Comparison of ENCODE assay signal across 20 mouse cellular contexts in the genomic region with DNA sequence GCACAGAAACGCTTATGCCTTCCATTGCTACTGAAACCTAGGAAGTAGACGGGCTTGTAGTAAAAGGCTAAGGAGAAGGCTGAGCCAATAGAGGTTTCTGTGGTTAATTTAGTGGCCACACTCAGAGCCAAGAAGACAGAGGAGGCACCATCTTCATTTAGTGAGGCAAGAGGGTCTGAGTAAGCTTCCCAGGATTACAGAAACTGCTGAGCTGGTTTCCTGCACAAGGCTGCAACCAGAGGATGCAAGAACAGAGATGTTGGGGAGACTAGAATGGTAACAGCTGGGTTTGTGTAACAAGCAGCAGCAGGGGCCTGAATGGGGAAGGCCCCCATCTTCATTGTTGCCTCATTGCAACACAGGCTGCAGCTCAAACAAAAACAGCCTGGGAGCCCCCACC. TPM values are rescaled to one million over a fixed set of nuclear protein-coding genes. Genes with fewer than 3 reads are reported as not detected.
A peak's percentile ranks its signal among the peaks of the same experiment; 100 is the strongest.
DNase-seq lines count a peak whose midpoint lies in the region; ATAC-seq and TF ChIP-seq lines count a peak whose summit lies in the region.
"Had no signal": no experiment of that assay in that cellular context is flagged by ENCODE, and none has a peak within 500 bp of the region (broad histone marks: within the 10 kb centered on the region; RNA-seq: fewer than 3 reads in every experiment).

No protein-coding gene starts in this region.

- ATAC-seq in Patski = no peak
- no peak for ATAC-seq in forebrain, embryonic 16.5 days
- ATAC-seq in hindbrain, embryonic 16.5 days = no peak
- ATAC-seq in midbrain, embryonic 14.5 days (ENCODE audit: low FRiP score, low TSS enrichment) = no peak
- ATAC-seq in kidney, embryonic 14.5 days (ENCODE audit: low FRiP score, low TSS enrichment) = no peak
- ATAC-seq: liver, embryonic 12.5 days had no signal

- POLR2A ChIA-PET in Patski (lab: Charles Lee) = interaction anchor here (1.0 kb wide), 1 partner anchor 11 kb away, joined by 3 read pairs; no protein-coding TSS in a partner anchor

- H3K4me1 ChIP-seq in forebrain, embryonic 16.5 days (replicated peaks; ENCODE audit: control insufficient read depth, insufficient read depth, low read length) = peaks cover 50% of the 10 kb centered on the region
- peaks cover 18% of the 10 kb centered on the region for H3K4me1 ChIP-seq in hindbrain, embryonic 16.5 days (ENCODE audit: control insufficient read depth, insufficient read depth, low read depth, low read length)
- peaks cover 45% of the 10 kb centered on the region for H3K4me1 ChIP-seq in midbrain, embryonic 14.5 days (ENCODE audit: control insufficient read depth, insufficient read depth, low read length)
- 0 out of 2 replicates have a peak, but pooled peaks cover 10% of the 10 kb centered on the region for H3K4me1 ChIP-seq in kidney, embryonic 14.5 days (ENCODE audit: control insufficient read depth, insufficient read depth, low read length)

- TF ChIP-seq CTCF in Patski (IDR thresholded peaks at IDR 0.05) = no peak

- peaks cover 11% of the 10 kb centered on the region for H3K27me3 ChIP-seq in Patski
- no peaks in the 10 kb centered on the region for H3K27me3 ChIP-seq in forebrain, embryonic 16.5 days (replicated peaks; ENCODE audit: control insufficient read depth, insufficient read depth, low read length)
- H3K27me3 ChIP-seq in hindbrain, embryonic 16.5 days (replicated peaks; ENCODE audit: control insufficient read depth, insufficient read depth, low read length) = no peaks in the 10 kb centered on the region
- H3K27me3 ChIP-seq in midbrain, embryonic 14.5 days (ENCODE audit: control insufficient read depth, insufficient read depth, low read length) = no peaks in the 10 kb centered on the region
- peaks cover 28% of the 10 kb centered on the region for H3K27me3 ChIP-seq in kidney, embryonic 14.5 days (ENCODE audit: control insufficient read depth, insufficient read depth, low read length)

- H3K4me3 ChIP-seq in forebrain, embryonic 16.5 days (replicated peaks; ENCODE audit: low read length) = peak overlapping the region; percentile 87
- H3K4me3 ChIP-seq in hindbrain, embryonic 16.5 days (ENCODE audit: low read length) = peak overlapping the region; percentile 74
- H3K4me3 ChIP-seq in midbrain, embryonic 14.5 days (replicated peaks; ENCODE audit: low read depth, low read length) = peak overlapping the region; percentile 78
- no peak overlapping the region for H3K4me3 ChIP-seq in kidney, embryonic 14.5 days (ENCODE audit: low read length)
- H3K4me3 ChIP-seq: heart, embryonic 13.5 days; limb, embryonic 10.5 days; liver, embryonic 12.5 days; lung, embryonic 15.5 days had no signal

- CTCF ChIA-PET in Patski (lab: Charles Lee) = interaction anchor here (0.8 to 3.3 kb wide), 3 partner anchors 11 to 42 kb away, joined by 3 to 21 read pairs (median 3); no protein-coding TSS in a partner anchor

- H3K9me3 ChIP-seq in forebrain, embryonic 16.5 days (ENCODE audit: control insufficient read depth, low read length) = no peaks in the 10 kb centered on the region
- no peaks in the 10 kb centered on the region for H3K9me3 ChIP-seq in hindbrain, embryonic 16.5 days (ENCODE audit: control insufficient read depth, low read length)
- H3K9me3 ChIP-seq in midbrain, embryonic 14.5 days (ENCODE audit: control insufficient read depth, low read length) = no peaks in the 10 kb centered on the region
- no peaks in the 10 kb centered on the region for H3K9me3 ChIP-seq in kidney, embryonic 14.5 days (ENCODE audit: control insufficient read depth, low read length)
- H3K9me3 ChIP-seq: heart, embryonic 13.5 days; limb, embryonic 10.5 days; liver, embryonic 12.5 days; lung, embryonic 15.5 days had no signal

- 62% methylated on average over 2 of the region's 2 CpGs for WGBS in forebrain, embryonic 16.5 days
- WGBS in hindbrain, embryonic 16.5 days = 52% methylated on average over 2 of the region's 2 CpGs
- 65% methylated on average over 2 of the region's 2 CpGs for WGBS in midbrain, embryonic 14.5 days
- WGBS in kidney, embryonic 14.5 days = 63% methylated on average over 2 of the region's 2 CpGs

- peak overlapping the region; percentile 97; the same call in 1 of the 2 replicates for H3K27ac ChIP-seq in forebrain, embryonic 16.5 days (ENCODE audit: low read length)
- H3K27ac ChIP-seq in hindbrain, embryonic 16.5 days (ENCODE audit: low read depth, low read length) = peak overlapping the region; percentile 36
- H3K27ac ChIP-seq in midbrain, embryonic 14.5 days (replicated peaks; ENCODE audit: low read depth, low read length) = peak overlapping the region; percentile 99
- H3K27ac ChIP-seq in kidney, embryonic 14.5 days (ENCODE audit: low read depth, low read length) = no peak overlapping the region
- H3K27ac ChIP-seq: heart, embryonic 13.5 days; liver, embryonic 12.5 days; lung, embryonic 15.5 days had no signal

- peak; percentile 37 for DNase-seq in Patski (ENCODE audit: low read depth, low spot score)
- DNase-seq in midbrain, embryonic 14.5 days = no peak
- DNase-seq in layer of hippocampus, adult 18-20 months (ENCODE audit: low spot score in 2 of 2) = no peak
- no peak for DNase-seq in adrenal gland, adult 18-20 months (ENCODE audit: low spot score in 2 of 2)
- no peak for DNase-seq in frontal cortex, postnatal 10 days (ENCODE audit: low spot score in 2 of 2)
- DNase-seq: B cell, adult 2 months; cerebellum, adult 18-20 months; heart, postnatal 4 days; kidney, adult 18-20 months; kidney, postnatal 4 days; right cerebral cortex, postnatal 4 days; thymus, adult 2 months had no signal

- in situ Hi-C loops in Patski (cut with MboI; ENCODE audit: low pct_unique_long_range_greater_than_20kb) = no loop called here

- H3K9ac ChIP-seq in forebrain, embryonic 16.5 days (replicated peaks; ENCODE audit: low read depth, low read length) = peak overlapping the region; percentile 100
- peak overlapping the region; percentile 93 for H3K9ac ChIP-seq in hindbrain, embryonic 16.5 days (ENCODE audit: low read depth, low read length)
- peak overlapping the region; percentile 98 for H3K9ac ChIP-seq in midbrain, embryonic 14.5 days (replicated peaks; ENCODE audit: low read length)
- H3K9ac ChIP-seq in kidney, embryonic 14.5 days (ENCODE audit: low read depth, low read length) = no peak overlapping the region
- H3K9ac ChIP-seq: heart, embryonic 13.5 days; liver, embryonic 12.5 days; lung, embryonic 15.5 days had no signal

- peak overlapping the region; percentile 97 for H3K4me2 ChIP-seq in forebrain, embryonic 16.5 days (ENCODE audit: low read length)
- H3K4me2 ChIP-seq in hindbrain, embryonic 16.5 days (ENCODE audit: low read length) = peak overlapping the region; percentile 66
- peak overlapping the region; percentile 67 for H3K4me2 ChIP-seq in midbrain, embryonic 14.5 days (ENCODE audit: low read length)
- no peak overlapping the region for H3K4me2 ChIP-seq in kidney, embryonic 14.5 days (replicated peaks; ENCODE audit: low read depth, low read length)
- H3K4me2 ChIP-seq: heart, embryonic 13.5 days; liver, embryonic 12.5 days; lung, embryonic 15.5 days had no signal

- H3K36me3 ChIP-seq in forebrain, embryonic 16.5 days (ENCODE audit: control insufficient read depth, insufficient read depth) = no peaks in the 10 kb centered on the region
- no peaks in the 10 kb centered on the region for H3K36me3 ChIP-seq in hindbrain, embryonic 16.5 days (ENCODE audit: control insufficient read depth, insufficient read depth, low read length)
- no peaks in the 10 kb centered on the region for H3K36me3 ChIP-seq in midbrain, embryonic 14.5 days (ENCODE audit: control insufficient read depth, insufficient read depth, low read length)
- H3K36me3 ChIP-seq in kidney, embryonic 14.5 days (ENCODE audit: control insufficient read depth, insufficient read depth, low read length) = no peaks in the 10 kb centered on the region
- H3K36me3 ChIP-seq: heart, embryonic 13.5 days; liver, embryonic 12.5 days; lung, embryonic 15.5 days had no signal

RNA-seq across cellular contexts. Expression of gene Mad2l2, which starts 1.5 kb away (rescaled TPM):
- 46.0 TPM for polyA plus RNA-seq in Patski (2021)
- polyA plus RNA-seq in forebrain, embryonic 16.5 days (2015; fragmentation: Nextera tagmentation; extraction: Ambion mirVana) = 127 TPM in 2 replicates
- polyA plus RNA-seq in hindbrain, embryonic 16.5 days (2015; fragmentation: Nextera tagmentation; extraction: Ambion mirVana) = 98.0 and 105 TPM in 2 replicates
- polyA plus RNA-seq in midbrain, embryonic 14.5 days (2014; fragmentation: Nextera tagmentation; extraction: Ambion mirVana) = 122 and 133 TPM in 2 replicates
- 10 to 100 TPM; 11.2 to 13.1 TPM for total RNA-seq in layer of hippocampus, adult 18-20 months (2021)
- 81.1 and 99.0 TPM in 2 replicates for polyA plus RNA-seq in kidney, embryonic 14.5 days (2014; fragmentation: Nextera tagmentation; extraction: Ambion mirVana)
- 10 to 100 TPM; 20.2 to 21.6 TPM for total RNA-seq in adrenal gland, adult 18-20 months (2021)

RNA-seq across cellular contexts. Expression of gene Draxin, which starts 1.8 kb away (rescaled TPM):
- 0.30 TPM for polyA plus RNA-seq in Patski (2021)
- polyA plus RNA-seq in forebrain, embryonic 16.5 days (2015; fragmentation: Nextera tagmentation; extraction: Ambion mirVana) = 22.7 and 23.5 TPM in 2 replicates
- 12.0 and 14.9 TPM in 2 replicates for polyA plus RNA-seq in hindbrain, embryonic 16.5 days (2015; fragmentation: Nextera tagmentation; extraction: Ambion mirVana)
- polyA plus RNA-seq in midbrain, embryonic 14.5 days (2014; fragmentation: Nextera tagmentation; extraction: Ambion mirVana) = 21.8 and 24.7 TPM in 2 replicates
- total RNA-seq in layer of hippocampus, adult 18-20 months (2021) = under 1 TPM; 0.15 to 0.27 TPM
- 0.43 and 0.80 TPM in 2 replicates for polyA plus RNA-seq in kidney, embryonic 14.5 days (2014; fragmentation: Nextera tagmentation; extraction: Ambion mirVana)
- under 1 TPM in 1 of 2 experiments, not detected in 1; 0.07 TPM for total RNA-seq in adrenal gland, adult 18-20 months (2021)
- total RNA-seq: heart, postnatal 4 days had no signal

RNA-seq across cellular contexts. Expression of gene Fbxo6, which starts 23.3 kb away (rescaled TPM):
- 68.4 TPM for polyA plus RNA-seq in Patski (2021)
- 14.4 and 17.7 TPM in 2 replicates for polyA plus RNA-seq in forebrain, embryonic 16.5 days (2015; fragmentation: Nextera tagmentation; extraction: Ambion mirVana)
- polyA plus RNA-seq in hindbrain, embryonic 16.5 days (2015; fragmentation: Nextera tagmentation; extraction: Ambion mirVana) = 20.3 and 22.9 TPM in 2 replicates
- polyA plus RNA-seq in midbrain, embryonic 14.5 days (2014; fragmentation: Nextera tagmentation; extraction: Ambion mirVana) = 18.7 and 22.8 TPM in 2 replicates
- 10 to 100 TPM; 30.3 to 33.3 TPM for total RNA-seq in layer of hippocampus, adult 18-20 months (2021)
- 16.7 and 19.2 TPM in 2 replicates for polyA plus RNA-seq in kidney, embryonic 14.5 days (2014; fragmentation: Nextera tagmentation; extraction: Ambion mirVana)
- total RNA-seq in adrenal gland, adult 18-20 months (2021) = 10 to 100 TPM; 38.1 to 46.5 TPM

RNA-seq across cellular contexts. Expression of gene Fbxo44, which starts 31.6 kb away (rescaled TPM):
- polyA plus RNA-seq in Patski (2021) = 29.7 TPM
- 60.3 and 67.1 TPM in 2 replicates for polyA plus RNA-seq in forebrain, embryonic 16.5 days (2015; fragmentation: Nextera tagmentation; extraction: Ambion mirVana)
- 104 and 114 TPM in 2 replicates for polyA plus RNA-seq in hindbrain, embryonic 16.5 days (2015; fragmentation: Nextera tagmentation; extraction: Ambion mirVana)
- polyA plus RNA-seq in midbrain, embryonic 14.5 days (2014; fragmentation: Nextera tagmentation; extraction: Ambion mirVana) = 102 and 106 TPM in 2 replicates
- 100 to 1,000 TPM; 133 to 136 TPM for total RNA-seq in layer of hippocampus, adult 18-20 months (2021)
- polyA plus RNA-seq in kidney, embryonic 14.5 days (2014; fragmentation: Nextera tagmentation; extraction: Ambion mirVana) = 10.8 and 13.2 TPM in 2 replicates
- total RNA-seq in adrenal gland, adult 18-20 months (2021) = 10 to 100 TPM; 14.1 to 21.4 TPM

RNA-seq across cellular contexts. Expression of gene Fbxo2, which starts 31.7 kb away (rescaled TPM):
- polyA plus RNA-seq in Patski (2021) = 20.9 TPM
- polyA plus RNA-seq in forebrain, embryonic 16.5 days (2015; fragmentation: Nextera tagmentation; extraction: Ambion mirVana) = 4.3 and 4.7 TPM in 2 replicates
- polyA plus RNA-seq in hindbrain, embryonic 16.5 days (2015; fragmentation: Nextera tagmentation; extraction: Ambion mirVana) = 24.9 and 31.1 TPM in 2 replicates
- polyA plus RNA-seq in midbrain, embryonic 14.5 days (2014; fragmentation: Nextera tagmentation; extraction: Ambion mirVana) = 3.2 and 4.0 TPM in 2 replicates
- total RNA-seq in layer of hippocampus, adult 18-20 months (2021) = 100 to 1,000 TPM; 118 TPM
- 1.5 and 1.9 TPM in 2 replicates for polyA plus RNA-seq in kidney, embryonic 14.5 days (2014; fragmentation: Nextera tagmentation; extraction: Ambion mirVana)
- total RNA-seq in adrenal gland, adult 18-20 months (2021) = 1 to 10 TPM; 6.7 to 9.9 TPM
- total RNA-seq: gastrocnemius, postnatal 4 days had no signal
